Mouse (Mus musculus) erythroblast, embryonic 14.5 days (primary cell): Measurements from ENCODE around the gene Rab34.

ENCODE experiments used
- GATA1 ChIP-seq: IDR thresholded peaks from 2 replicates; pipeline ENCODE4 v1.6.1; 2012; ENCODE audit warnings: low read length, inconsistent platforms, mixed read lengths
- TAL1 ChIP-seq: IDR thresholded peaks from 3 replicates; pipeline ENCODE4 v1.6.1; 2012; ENCODE audit warnings: low read length, inconsistent platforms, mixed read lengths

DNA sequence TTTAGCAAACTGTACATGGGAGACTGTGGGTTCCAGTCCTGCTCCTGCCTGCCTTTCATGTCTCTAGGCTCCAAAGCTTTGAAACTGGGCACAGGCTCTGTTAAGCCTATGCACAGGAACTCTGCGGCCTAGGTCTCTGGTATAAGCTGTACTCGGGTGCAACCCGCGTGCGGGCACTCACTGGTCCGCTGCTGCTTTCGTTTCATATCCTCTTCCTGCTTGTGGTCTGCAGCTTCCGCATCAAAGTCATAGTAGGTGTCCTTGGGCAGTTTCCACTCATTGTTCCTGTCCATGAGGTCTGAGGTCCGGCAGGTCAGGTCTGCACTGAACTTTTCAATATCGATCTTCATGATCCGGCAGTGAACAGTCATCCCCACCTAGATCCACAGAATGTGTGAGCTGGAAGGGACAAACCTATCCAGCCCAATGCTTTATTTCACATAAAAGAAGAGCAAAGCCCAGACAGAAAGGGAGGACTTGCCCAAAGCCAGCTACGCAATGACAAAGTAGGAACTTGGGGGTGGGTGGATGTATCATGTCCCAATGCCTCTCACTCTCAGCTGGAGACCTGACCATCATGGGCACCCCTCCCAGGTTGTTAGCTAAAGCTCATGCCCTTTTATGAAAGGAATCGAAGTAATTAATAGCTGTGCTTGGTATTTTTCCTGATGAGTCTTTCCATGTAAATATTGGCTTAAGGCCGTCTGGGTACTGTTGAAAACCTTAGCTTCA, 25.0 kb downstream of the Rab34 start:
- no peak for TF ChIP-seq GATA1
- TF ChIP-seq TAL1, result no peak
